Comparison of ENCODE assay signal across 16 mouse cellular contexts in genomic region chr19:24990138-24990822, GRCm38 (mm10). TPM values are rescaled to one million over a fixed set of nuclear protein-coding genes. Genes with fewer than 3 reads are reported as not detected.
DNase-seq lines count a peak whose midpoint lies in the region; ATAC-seq and TF ChIP-seq lines count a peak whose summit lies in the region.
"Had no signal": no experiment of that assay in that cellular context is flagged by ENCODE, and none has a peak within 500 bp of the region (broad histone marks: within the 10 kb centered on the region; RNA-seq: fewer than 3 reads in every experiment).

No protein-coding gene starts in this region.

- H3K36me3 ChIP-seq in lung, postnatal 0 days (ENCODE audit: insufficient read depth, low read length) = no peaks in the 10 kb centered on the region
- no peaks in the 10 kb centered on the region for H3K36me3 ChIP-seq in liver, postnatal 0 days (replicated peaks; ENCODE audit: insufficient read depth, low read length)
- H3K36me3 ChIP-seq: heart, embryonic 15.5 days; hindbrain, embryonic 12.5 days had no signal

- no peak for TF ChIP-seq POLR2A in cerebellum, adult 2 months (IDR thresholded peaks at IDR 0.05; ENCODE audit: borderline replicate concordance, insufficient read depth, low read length)

- ATAC-seq in lung, postnatal 0 days = peak; percentile 35; the same call in 1 of the 2 replicates
- ATAC-seq in erythroblast, adult 5-6 weeks (replicated peaks; ENCODE audit: low FRiP score, poor library complexity, severe bottlenecking) = peak; percentile 51; the same call in 1 of the 2 replicates
- peak; percentile 37 for ATAC-seq in liver, postnatal 0 days
- ATAC-seq: forebrain, embryonic 16.5 days; intestine, postnatal 0 days had no signal

- TF ChIP-seq CTCF in lung, postnatal 0 days (IDR thresholded peaks at IDR 0.05) = no peak
- TF ChIP-seq CTCF in liver, postnatal 0 days (IDR thresholded peaks at IDR 0.05; ENCODE audit: low read depth) = no peak
- no peak for TF ChIP-seq CTCF in cerebellum, adult 2 months (IDR thresholded peaks at IDR 0.05; ENCODE audit: borderline replicate concordance, insufficient read depth, low read depth, low read length)

- TF ChIP-seq EP300 in lung, postnatal 0 days (IDR thresholded peaks at IDR 0.05) = no peak
- TF ChIP-seq EP300 in liver, postnatal 0 days (IDR thresholded peaks at IDR 0.05; ENCODE audit: low read depth) = peak; percentile 89

- H3K27me3 ChIP-seq in lung, postnatal 0 days (replicated peaks; ENCODE audit: insufficient read depth, low read length) = no peaks in the 10 kb centered on the region
- no peaks in the 10 kb centered on the region for H3K27me3 ChIP-seq in liver, postnatal 0 days (ENCODE audit: insufficient read depth, low read length)
- no peaks in the 10 kb centered on the region for H3K27me3 ChIP-seq in cerebellum, adult 2 months (ENCODE audit: control insufficient read depth, insufficient read depth, low read length)
- H3K27me3 ChIP-seq: heart, embryonic 15.5 days; hindbrain, embryonic 12.5 days had no signal

- no peak overlapping the region for H3K9ac ChIP-seq in lung, postnatal 0 days (replicated peaks; ENCODE audit: low read depth)
- H3K9ac ChIP-seq in liver, postnatal 0 days (replicated peaks) = no peak overlapping the region
- H3K9ac ChIP-seq: heart, embryonic 15.5 days; hindbrain, embryonic 12.5 days had no signal

- no peak overlapping the region for H3K27ac ChIP-seq in lung, postnatal 0 days (ENCODE audit: low read length)
- peak overlapping the region; percentile 49; the same call in 1 of the 2 replicates for H3K27ac ChIP-seq in liver, postnatal 0 days (ENCODE audit: low read depth)
- no peak overlapping the region for H3K27ac ChIP-seq in cerebellum, adult 2 months (ENCODE audit: insufficient read depth, low read length)
- H3K27ac ChIP-seq: heart, embryonic 15.5 days; hindbrain, embryonic 12.5 days had no signal

- H3K4me2 ChIP-seq in lung, postnatal 0 days (replicated peaks; ENCODE audit: low read depth, low read length) = no peak overlapping the region
- peak overlapping the region; percentile 27; the same call in 1 of the 2 replicates for H3K4me2 ChIP-seq in liver, postnatal 0 days (ENCODE audit: low read depth, low read length)
- H3K4me2 ChIP-seq: heart, embryonic 15.5 days; hindbrain, embryonic 12.5 days had no signal

- H3K9me3 ChIP-seq in lung, postnatal 0 days (ENCODE audit: low read length) = no peaks in the 10 kb centered on the region
- no peaks in the 10 kb centered on the region for H3K9me3 ChIP-seq in liver, postnatal 0 days (ENCODE audit: low read length)
- H3K9me3 ChIP-seq: heart, embryonic 15.5 days; hindbrain, embryonic 12.5 days had no signal

- peak; percentile 24 for DNase-seq in lung, postnatal 0 days (ENCODE audit: low spot score)
- no peak for DNase-seq in lung, postnatal 10 days
- no peak for DNase-seq in liver, postnatal 0 days
- peak; percentile 61 for DNase-seq in thymus, postnatal 25 days
- no peak for DNase-seq in testis, postnatal 14 days (ENCODE audit: low spot score)
- no peak for DNase-seq in cerebellum, adult 2 months
- no peak for DNase-seq in B cell, adult 2 months
- DNase-seq: adrenal gland, postnatal 36 days; cerebellum, adult 18-20 months; kidney, postnatal 36 days; left cerebral cortex, postnatal 4 days had no signal

- H3K4me1 ChIP-seq in lung, postnatal 0 days (ENCODE audit: insufficient read depth, low read depth, low read length) = peaks cover 4% of the 10 kb centered on the region; the same call in 1 of the 2 replicates
- peaks cover 18% of the 10 kb centered on the region for H3K4me1 ChIP-seq in liver, postnatal 0 days (ENCODE audit: insufficient read depth)
- no peaks in the 10 kb centered on the region for H3K4me1 ChIP-seq in cerebellum, adult 2 months (ENCODE audit: control insufficient read depth, insufficient read depth, low read length)

- WGBS in lung, postnatal 0 days = 55% methylated on average over 7 of the region's 7 CpGs
- 34% methylated on average over 7 of the region's 7 CpGs for WGBS in liver, postnatal 0 days (ENCODE audit: insufficient replicate concordance)
- WGBS in cerebellum, adult 2 months = 81% methylated on average over 7 of the region's 7 CpGs

- H3K4me3 ChIP-seq in lung, postnatal 0 days (ENCODE audit: low read depth, low read length) = no peak overlapping the region
- no peak overlapping the region for H3K4me3 ChIP-seq in liver, postnatal 0 days (ENCODE audit: low read depth, low read length)
- no peak overlapping the region for H3K4me3 ChIP-seq in cerebellum, adult 2 months (replicated peaks; ENCODE audit: insufficient read depth, low read depth, low read length)
- H3K4me3 ChIP-seq: heart, embryonic 15.5 days; hindbrain, embryonic 12.5 days had no signal

RNA-seq across cellular contexts. Expression of gene Dock8, which starts 9.1 kb away (rescaled TPM):
- 8.1 and 9.7 TPM in 2 replicates for polyA plus RNA-seq in lung, postnatal 0 days (2015; fragmentation: Nextera tagmentation; extraction: Ambion mirVana)
- 31.9 and 33.2 TPM in 2 replicates for total RNA-seq in erythroblast, adult 5-6 weeks (2015; ENCODE audit: low replicate concordance)
- total RNA-seq in erythroblast, adult 5-6 weeks (2017; ENCODE audit: low replicate concordance) = 14.4 and 22.0 TPM in 2 replicates
- polyA plus RNA-seq in liver, postnatal 0 days (2015; fragmentation: Nextera tagmentation; extraction: Ambion mirVana) = 10.3 and 12.5 TPM in 2 replicates
- polyA plus RNA-seq in cerebellum, adult 2 months (2012; rRNA removed) = 0.67 and 0.72 TPM in 2 replicates

RNA-seq across cellular contexts. Expression of gene Cbwd1, which starts 28.9 kb away (rescaled TPM):
- polyA plus RNA-seq in lung, postnatal 0 days (2015; fragmentation: Nextera tagmentation; extraction: Ambion mirVana) = 14.6 and 15.6 TPM in 2 replicates
- total RNA-seq in erythroblast, adult 5-6 weeks (2015; ENCODE audit: low replicate concordance) = 1.5 and 14.4 TPM in 2 replicates
- 6.2 and 12.4 TPM in 2 replicates for total RNA-seq in erythroblast, adult 5-6 weeks (2017; ENCODE audit: low replicate concordance)
- 6.9 and 7.0 TPM in 2 replicates for polyA plus RNA-seq in liver, postnatal 0 days (2015; fragmentation: Nextera tagmentation; extraction: Ambion mirVana)
- 12.8 and 13.0 TPM in 2 replicates for polyA plus RNA-seq in cerebellum, adult 2 months (2012; rRNA removed)

Comparison
In these comparisons a context has a peak if more than half of its experiments do, and no peak if none do; other contexts are left out.
1. DNase-seq: peak in lung, postnatal 0 days (single experiment) and thymus, postnatal 25 days (single experiment); none in lung, postnatal 10 days (single experiment), liver, postnatal 0 days (single experiment), testis, postnatal 14 days (single experiment), cerebellum, adult 2 months (0 of 2) and B cell, adult 2 months (0 of 2).
2. Peak in every context shown above with its lines, with median percentiles within 50 percentile points of each other: ATAC-seq.